In genomic region chr3:38887381-38887991, GRCm38 (mm10) we compare ENCODE assay signal across 8 mouse cellular contexts. TPM values are rescaled to one million over a fixed set of nuclear protein-coding genes. Genes with fewer than 3 reads are reported as not detected.
DNase-seq lines count a peak whose midpoint lies in the region; ATAC-seq and TF ChIP-seq lines count a peak whose summit lies in the region.

No protein-coding gene starts in this region.

- no peak overlapping the region for H3ac ChIP-seq in C2C12 (ENCODE audit: control insufficient read depth, insufficient read length, low read depth)

- DNase-seq in R1 (ENCODE audit: low read depth, low spot score): peak; percentile 36
- DNase-seq in kidney, postnatal 14 days: peak; percentile 69
- DNase-seq in lung, adult 2 months: peak; percentile 49
- DNase-seq in ovary, postnatal 14 days (ENCODE audit: low spot score): peak; percentile 36

- no peak for TF ChIP-seq POLR2A in lung, adult 2 months (IDR thresholded peaks at IDR 0.05; ENCODE audit: borderline replicate concordance, extremely low read depth, low read depth, low read length)

- no peak overlapping the region for H3K4me3 ChIP-seq in C2C12 (ENCODE audit: insufficient read depth, poor library complexity, severe bottlenecking)
- peak overlapping the region; percentile 88 for H3K4me3 ChIP-seq in heart, embryonic 16.5 days (ENCODE audit: low read length)
- H3K4me3 ChIP-seq in lung, adult 2 months (replicated peaks; ENCODE audit: extremely low read depth, low read depth, low read length): peak overlapping the region; percentile 72

- H3K4me2 ChIP-seq in heart, embryonic 16.5 days (ENCODE audit: low read depth, low read length): peak overlapping the region; percentile 90

- H3K27me3 ChIP-seq in C2C12 (ENCODE audit: control insufficient read depth, insufficient read depth, insufficient read length): peaks cover 4% of the 10 kb centered on the region
- no peaks in the 10 kb centered on the region; the same call in 1 of the 2 replicates for H3K27me3 ChIP-seq in heart, embryonic 16.5 days (ENCODE audit: control insufficient read depth, insufficient read depth, low read length)

- H3K36me3 ChIP-seq in C2C12 (ENCODE audit: control insufficient read depth, insufficient read depth): no peaks in the 10 kb centered on the region
- peaks cover 18% of the 10 kb centered on the region for H3K36me3 ChIP-seq in heart, embryonic 16.5 days (ENCODE audit: control insufficient read depth, insufficient read depth)

- peaks cover 17% of the 10 kb centered on the region for H3K4me1 ChIP-seq in heart, embryonic 16.5 days (ENCODE audit: control insufficient read depth, insufficient read depth, low read length)
- peaks cover 11% of the 10 kb centered on the region; the same call in 1 of the 2 replicates for H3K4me1 ChIP-seq in lung, adult 2 months (ENCODE audit: control insufficient read depth, insufficient read depth, low read length)

- no peaks in the 10 kb centered on the region for H3K79me2 ChIP-seq in C2C12 (ENCODE audit: control insufficient read depth, insufficient read depth)

- peak overlapping the region; percentile 83 for H3K9ac ChIP-seq in heart, embryonic 16.5 days (ENCODE audit: low read length)

- under 1% methylated on average over 47 of the region's 47 CpGs for WGBS in heart, embryonic 16.5 days
- WGBS in lung, adult 2 months: under 1% methylated on average over 47 of the region's 47 CpGs

- no peaks in the 10 kb centered on the region for H3K9me3 ChIP-seq in heart, embryonic 16.5 days (replicated peaks; ENCODE audit: control insufficient read depth, low read length)

- H3K27ac ChIP-seq in heart, embryonic 16.5 days (ENCODE audit: low read length): no peak overlapping the region

- peak; percentile 39 for TF ChIP-seq CTCF in C2C12 (IDR thresholded peaks at IDR 0.05; ENCODE audit: control insufficient read depth, insufficient read depth, insufficient read length)
- peak; percentile 18 for TF ChIP-seq CTCF in lung, adult 2 months (IDR thresholded peaks at IDR 0.05; ENCODE audit: insufficient read depth, low read length)

- no peaks in the 10 kb centered on the region for H3K79me3 ChIP-seq in C2C12 (ENCODE audit: low read depth)

- ATAC-seq in erythroid progenitor cell, adult 5-6 weeks (replicated peaks; ENCODE audit: low FRiP score, poor library complexity, severe bottlenecking): 0 out of 2 replicates have a peak, but pooled peaks have one; percentile 25
- ATAC-seq in heart, embryonic 16.5 days (replicated peaks; ENCODE audit: extremely low read depth, insufficient read depth, low FRiP score): no peak
- ATAC-seq in inflammation-experienced regulatory T-cells, adult 6 months: no peak

TF ChIP-seq in C2C12, 6 proteins besides CTCF, POLR2A, EP300 and RAD21:
- no peak for TF ChIP-seq USF1 (IDR thresholded peaks at IDR 0.05; ENCODE audit: low read depth)
- TF ChIP-seq MYOD1 (IDR thresholded peaks at IDR 0.05; ENCODE audit: control insufficient read depth, insufficient read length, low read depth): no peak
- TF ChIP-seq FOSL1 (IDR thresholded peaks at IDR 0.05; ENCODE audit: insufficient read depth, low read length, poor library complexity, severe bottlenecking): no peak
- TF ChIP-seq MAX (IDR thresholded peaks at IDR 0.05): no peak
- TF ChIP-seq CEBPB (IDR thresholded peaks at IDR 0.05; ENCODE audit: low read depth): no peak
- no peak for TF ChIP-seq MYOG (IDR thresholded peaks at IDR 0.05; ENCODE audit: control insufficient read depth, extremely low read depth, insufficient read length)

RNA-seq across cellular contexts. Expression of gene Fat4, which starts 0.7 kb away (rescaled TPM):
- 0.29 TPM for polyA plus RNA-seq in C2C12 (2012; fragmentation: generic; extraction: Trizol)
- under 0.01 TPM in 2 replicates for total RNA-seq in erythroid progenitor cell, adult 5-6 weeks (2015; ENCODE audit: low replicate concordance)
- total RNA-seq in erythroid progenitor cell, adult 5-6 weeks (2017; ENCODE audit: low replicate concordance): 0.13 TPM in 1 of 2 replicates, not detected in the other
- 2.0 and 2.1 TPM in 2 replicates for polyA plus RNA-seq in heart, embryonic 16.5 days (2015; fragmentation: Nextera tagmentation; extraction: Ambion mirVana)
- 4.2 and 5.3 TPM in 2 replicates for polyA plus RNA-seq in lung, adult 2 months (2012; rRNA removed)
- under 1 TPM in 2 of 3 experiments, not detected in 1; 0.04 to 0.26 TPM for polyA plus RNA-seq in inflammation-experienced regulatory T-cells, adult 6 months (2017; shearing (Covaris generic))
